Comparison of ENCODE assay signal across 8 mouse cellular contexts in genomic region chr6:29609111-29610019, GRCm38 (mm10). TPM values are rescaled to one million over a fixed set of nuclear protein-coding genes. Genes with fewer than 3 reads are reported as not detected.
DNase-seq lines count a peak whose midpoint lies in the region; ATAC-seq and TF ChIP-seq lines count a peak whose summit lies in the region.

Gene Tnpo3 (minus strand): TSS chr6:29609887.

- no peak for TF ChIP-seq CTCF in heart, adult 2 months (IDR thresholded peaks at IDR 0.05)

- peaks cover 5% of the 10 kb centered on the region for H3K4me1 ChIP-seq in embryonic facial prominence, embryonic 14.5 days (ENCODE audit: control insufficient read depth, insufficient read depth, low read length)
- peaks cover 2% of the 10 kb centered on the region; the same call in 1 of the 2 replicates for H3K4me1 ChIP-seq in heart, adult 2 months (ENCODE audit: control insufficient read depth, insufficient read depth, low read length)
- H3K4me1 ChIP-seq in limb, embryonic 13.5 days: peaks cover 18% of the 10 kb centered on the region
- H3K4me1 ChIP-seq in midbrain, embryonic 16.5 days (ENCODE audit: control insufficient read depth, insufficient read depth, low read length): peaks cover 18% of the 10 kb centered on the region

- peak within 1 kb of the TSS; percentile 91 for H3K27ac ChIP-seq in embryonic facial prominence, embryonic 14.5 days (replicated peaks; ENCODE audit: low read depth, low read length)
- H3K27ac ChIP-seq in heart, adult 2 months: peak within 1 kb of the TSS; percentile 95
- H3K27ac ChIP-seq in limb, embryonic 13.5 days: peak within 1 kb of the TSS; percentile 84
- H3K27ac ChIP-seq in midbrain, embryonic 16.5 days (ENCODE audit: low read length): peak within 1 kb of the TSS; percentile 85

- DNase-seq in 3T3-L1 (ENCODE audit: low read depth, low spot score): peak; percentile 99
- DNase-seq in adrenal gland, postnatal 4 days (ENCODE audit: low spot score in 2 of 2): peak; percentile 71 to 89
- DNase-seq in embryonic facial prominence, embryonic 14.5 days (ENCODE audit: low spot score): peak; percentile 97
- peak; percentile 94 for DNase-seq in heart, adult 2 months
- DNase-seq in kidney, adult 8-10 months: peak; percentile 94
- peak; percentile 86 to 94 for DNase-seq in spleen, postnatal 10 days (ENCODE audit: low spot score in 2 of 2)

- peak within 1 kb of the TSS; percentile 96 for H3K4me3 ChIP-seq in embryonic facial prominence, embryonic 14.5 days (ENCODE audit: low read depth, low read length)
- H3K4me3 ChIP-seq in heart, adult 2 months: peak within 1 kb of the TSS; percentile 98
- peak within 1 kb of the TSS; percentile 99 for H3K4me3 ChIP-seq in limb, embryonic 13.5 days
- peak within 1 kb of the TSS; percentile 99 for H3K4me3 ChIP-seq in midbrain, embryonic 16.5 days (ENCODE audit: low read depth, low read length)

- TF ChIP-seq EP300 in heart, adult 2 months (IDR thresholded peaks at IDR 0.05; ENCODE audit: insufficient read depth, low read depth, low read length): 0 out of 2 replicates have a peak, but pooled peaks have one; percentile 57

- 0% methylated on average over 50 of the region's 67 CpGs for WGBS in embryonic facial prominence, embryonic 14.5 days
- under 1% methylated on average over 67 of the region's 67 CpGs for WGBS in heart, adult 2 months
- WGBS in limb, embryonic 13.5 days: under 1% methylated on average over 67 of the region's 67 CpGs
- WGBS in midbrain, embryonic 16.5 days: under 1% methylated on average over 67 of the region's 67 CpGs

- H3K36me3 ChIP-seq in embryonic facial prominence, embryonic 14.5 days (ENCODE audit: control insufficient read depth, insufficient read depth, low read length): no peaks in the 10 kb centered on the region
- H3K36me3 ChIP-seq in heart, adult 2 months (ENCODE audit: control insufficient read depth, insufficient read depth, low read length): no peaks in the 10 kb centered on the region; the same call in none of the 2 replicates
- no peaks in the 10 kb centered on the region for H3K36me3 ChIP-seq in limb, embryonic 13.5 days
- H3K36me3 ChIP-seq in midbrain, embryonic 16.5 days (ENCODE audit: control insufficient read depth, insufficient read depth, low read length): no peaks in the 10 kb centered on the region

- peak within 1 kb of the TSS; percentile 67 for H3K4me2 ChIP-seq in embryonic facial prominence, embryonic 14.5 days (ENCODE audit: low read depth, low read length)
- H3K4me2 ChIP-seq in limb, embryonic 13.5 days (replicated peaks): peak within 1 kb of the TSS; percentile 86
- H3K4me2 ChIP-seq in midbrain, embryonic 16.5 days (ENCODE audit: low read length): peak within 1 kb of the TSS; percentile 87

- H3K9ac ChIP-seq in embryonic facial prominence, embryonic 14.5 days (ENCODE audit: low read depth, low read length): peak within 1 kb of the TSS; percentile 95
- peak within 1 kb of the TSS; percentile 75 for H3K9ac ChIP-seq in heart, adult 2 months (ENCODE audit: low read depth, low read length)
- peak within 1 kb of the TSS; percentile 95 for H3K9ac ChIP-seq in limb, embryonic 13.5 days
- peak within 1 kb of the TSS; percentile 95 for H3K9ac ChIP-seq in midbrain, embryonic 16.5 days (ENCODE audit: low read depth, low read length)

- H3K9me3 ChIP-seq in embryonic facial prominence, embryonic 14.5 days (ENCODE audit: control insufficient read depth, low read length): no peaks in the 10 kb centered on the region
- H3K9me3 ChIP-seq in limb, embryonic 13.5 days: no peaks in the 10 kb centered on the region
- no peaks in the 10 kb centered on the region for H3K9me3 ChIP-seq in midbrain, embryonic 16.5 days (replicated peaks; ENCODE audit: control insufficient read depth, low read length, poor library complexity, severe bottlenecking)

- no peaks in the 10 kb centered on the region; the same call in 1 of the 2 replicates for H3K27me3 ChIP-seq in embryonic facial prominence, embryonic 14.5 days (replicated peaks; ENCODE audit: control insufficient read depth, insufficient read depth, low read length)
- H3K27me3 ChIP-seq in heart, adult 2 months (ENCODE audit: control insufficient read depth, insufficient read depth, low read length): no peaks in the 10 kb centered on the region
- no peaks in the 10 kb centered on the region for H3K27me3 ChIP-seq in limb, embryonic 13.5 days
- H3K27me3 ChIP-seq in midbrain, embryonic 16.5 days (ENCODE audit: control insufficient read depth, insufficient read depth, low read depth, low read length): no peaks in the 10 kb centered on the region

- TF ChIP-seq POLR2A in heart, adult 2 months (IDR thresholded peaks at IDR 0.05; ENCODE audit: insufficient read depth, low read depth, low read length): peak; percentile 95

- peak; percentile 98 for ATAC-seq in embryonic facial prominence, embryonic 14.5 days (ENCODE audit: low read depth)
- ATAC-seq in limb, embryonic 13.5 days (ENCODE audit: low FRiP score, low read depth): peak; percentile 98
- ATAC-seq in midbrain, embryonic 16.5 days: peak; percentile 99

- H3K79me2 ChIP-seq in heart, adult 2 months (replicated peaks; ENCODE audit: control insufficient read depth, insufficient read depth, low read length): peaks cover 4% of the 10 kb centered on the region; the same call in 1 of the 2 replicates

- intact Hi-C loops in heart, adult 2 months (cut with DNase I): loop anchor here (5.0 kb wide), 1 partner anchor 137 kb away; the partner anchor contains the start of gene Atp6v1fnb

RNA-seq across cellular contexts. Expression of gene Tnpo3, which starts in this region (rescaled TPM):
- total RNA-seq in adrenal gland, postnatal 4 days (2021): 10 to 100 TPM; 65.9 to 66.4 TPM
- polyA plus RNA-seq in embryonic facial prominence, embryonic 14.5 days (2014; fragmentation: Nextera tagmentation; extraction: Ambion mirVana): 78.7 and 92.3 TPM in 2 replicates
- total RNA-seq in heart, adult 2 months (2021): 10 to 100 TPM; 43.0 to 44.1 TPM
- 32.7 and 52.2 TPM in 2 replicates for polyA plus RNA-seq in heart, adult 2 months (2012; rRNA removed)
- polyA plus RNA-seq in limb, embryonic 13.5 days (2015; fragmentation: Nextera tagmentation; extraction: Ambion mirVana): 97.3 and 98.8 TPM in 2 replicates
- polyA plus RNA-seq in midbrain, embryonic 16.5 days (2015; fragmentation: Nextera tagmentation; extraction: Ambion mirVana): 92.5 and 97.6 TPM in 2 replicates

Comparison
In these comparisons a context has a peak if more than half of its experiments do, and no peak if none do; other contexts are left out.
1. Peak in every context shown above with its lines: DNase-seq, ATAC-seq, H3K4me3 ChIP-seq and H3K27ac ChIP-seq.